Mouse (Mus musculus) cerebellum, adult 8-10 months (tissue): ENCODE data around the gene Sebox.
A peak's percentile ranks its signal among the peaks of the same experiment; 100 is the strongest.

Experiments
- DNase-seq: peaks from one replicate; pipeline ENCODE4 v3.0.0; 2022

The Sebox gene

DNA sequence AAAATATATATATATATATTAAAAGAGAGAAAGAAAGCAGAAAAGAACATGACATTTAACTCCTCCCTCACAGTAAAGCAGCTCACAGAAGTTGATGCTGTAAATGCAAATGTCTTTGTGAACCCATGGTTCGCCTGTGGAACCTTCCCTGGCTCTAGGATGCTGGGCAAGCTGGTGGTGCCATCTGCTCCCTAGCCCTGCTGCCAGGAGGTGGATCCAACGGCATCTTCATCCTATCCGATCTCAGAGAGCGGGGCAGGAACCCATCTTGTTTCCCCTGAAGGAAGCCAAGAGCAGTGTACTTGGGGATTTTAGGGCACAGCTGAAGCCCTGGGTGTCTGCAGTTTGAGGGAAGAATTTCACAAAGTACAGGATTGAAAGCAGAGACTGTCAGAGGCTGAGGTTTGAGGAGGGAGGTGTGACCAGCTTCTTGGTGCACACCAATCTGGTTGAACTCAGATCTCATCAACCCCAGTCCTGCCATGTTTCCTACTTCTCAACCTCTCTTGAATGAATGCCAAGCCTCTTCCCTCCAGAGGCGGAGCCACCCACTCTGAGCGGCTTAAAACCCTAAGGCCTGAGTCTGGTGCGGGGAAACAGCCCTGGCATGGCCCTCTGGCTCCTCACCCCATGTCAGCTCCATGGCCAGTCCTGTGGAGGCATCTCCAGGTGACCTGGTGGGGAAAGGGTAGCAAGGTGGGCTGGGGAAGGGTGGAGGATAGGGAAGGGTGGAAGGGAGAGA lies at the start of gene Sebox:
TSS of gene Sebox (plus strand) at position 539 of the 742 bp plus-strand sequence.
- DNase-seq, result peak; percentile 85

DNA sequence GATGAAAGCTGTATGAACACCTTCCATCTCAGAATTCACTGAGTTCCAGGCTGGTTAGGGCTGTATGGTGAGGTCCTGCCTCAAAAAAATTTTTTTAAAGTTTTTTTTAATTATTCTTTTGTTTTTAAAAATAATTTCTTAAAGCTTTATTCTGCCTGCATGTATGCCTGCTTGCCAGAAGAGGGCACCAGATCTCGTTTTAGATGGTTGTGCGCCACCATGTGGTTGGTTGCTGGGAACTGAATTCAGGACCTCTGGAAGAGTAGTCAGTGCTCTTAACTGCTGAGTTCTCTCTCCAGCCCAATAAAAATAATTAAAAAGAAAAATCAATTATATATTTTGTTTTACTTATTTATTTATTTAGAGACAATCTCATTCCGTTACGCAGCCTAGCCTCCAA lies 49.6 kb upstream of the Sebox start:
- peak; percentile 50 for DNase-seq

- no peak for DNase-seq
Measured at GRCm38 (mm10) chr11:78454276-78454675, 49.0 kb upstream of the Sebox start.

DNA sequence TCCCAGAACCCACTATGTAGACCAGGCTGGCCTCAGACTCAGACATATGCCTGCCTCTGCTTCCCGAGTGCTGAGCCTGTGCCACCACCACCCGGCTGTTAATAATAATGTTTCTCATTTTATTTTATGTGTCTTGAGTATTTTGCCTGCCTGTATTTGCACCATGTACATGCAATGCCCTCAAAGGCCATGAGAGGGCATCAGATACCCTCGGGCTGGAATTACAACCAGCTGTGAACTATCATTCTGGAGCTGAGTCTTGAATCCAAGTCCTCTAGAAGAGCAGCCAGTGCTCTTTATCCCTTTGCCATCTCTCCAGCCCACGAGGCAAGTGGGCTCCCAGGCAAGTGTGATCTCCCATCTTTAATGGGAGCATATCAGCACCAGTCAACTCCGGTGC lies 47.9 kb upstream of the Sebox start:
- DNase-seq, result no peak

DNA sequence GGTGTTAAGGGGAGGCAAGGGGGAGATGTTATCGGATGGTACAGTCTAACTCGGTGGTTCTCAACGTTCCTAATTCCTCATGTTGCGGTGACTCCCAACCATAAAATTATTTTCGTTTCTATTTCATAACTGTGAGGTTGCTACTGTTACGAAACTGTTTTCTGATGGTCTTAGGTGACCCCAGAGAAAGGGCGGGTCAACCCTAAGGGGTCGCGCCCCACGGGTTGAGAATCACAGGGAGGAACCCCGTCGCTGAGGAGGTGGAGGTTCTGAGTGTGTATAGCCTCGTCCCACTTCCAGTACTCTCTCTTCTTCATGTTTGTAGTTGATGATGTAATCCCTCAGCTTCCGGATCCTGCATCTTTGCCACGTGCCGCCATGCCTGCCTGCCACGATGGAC lies 44.5 kb upstream of the Sebox start:
- no peak for DNase-seq

DNA sequence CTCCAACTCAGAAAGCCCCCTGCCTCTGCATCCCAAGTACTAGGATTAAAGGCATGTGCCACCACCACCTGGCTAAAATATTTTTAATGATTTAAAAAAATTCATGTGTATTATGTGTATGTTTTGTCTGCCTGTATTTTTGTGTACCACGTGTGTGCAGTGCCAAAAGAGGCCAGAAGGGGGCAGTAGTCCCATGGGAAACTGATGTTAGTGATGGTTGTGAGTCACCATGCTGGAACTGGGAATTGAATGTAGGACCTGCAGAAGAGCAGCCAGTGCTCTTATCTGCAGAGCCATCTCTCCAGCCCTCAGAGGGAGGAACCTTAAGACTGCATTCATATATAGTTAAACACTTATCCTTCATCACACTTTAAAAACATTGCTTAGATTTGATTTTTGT lies 41.4 kb upstream of the Sebox start:
- no peak for DNase-seq

DNA sequence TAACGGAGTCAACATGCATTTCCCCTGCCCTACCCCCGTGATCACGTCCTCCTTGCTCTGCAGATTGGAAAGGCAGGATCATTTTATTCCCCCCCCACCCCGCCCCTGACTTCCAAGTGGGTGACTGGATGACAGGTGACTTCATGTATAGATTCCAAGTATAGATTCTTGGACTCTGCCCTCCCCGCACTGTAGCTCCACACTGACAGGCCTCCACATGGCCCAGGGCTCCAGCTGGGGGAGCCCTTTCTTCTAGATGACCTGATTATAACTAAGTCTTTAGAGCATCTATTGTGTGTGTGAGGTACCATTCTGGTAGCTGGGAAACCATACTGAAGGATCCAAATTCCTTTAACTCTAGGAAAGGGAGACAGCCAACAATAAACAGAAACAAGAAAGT lies 40.6 kb upstream of the Sebox start:
- no peak for DNase-seq

DNA sequence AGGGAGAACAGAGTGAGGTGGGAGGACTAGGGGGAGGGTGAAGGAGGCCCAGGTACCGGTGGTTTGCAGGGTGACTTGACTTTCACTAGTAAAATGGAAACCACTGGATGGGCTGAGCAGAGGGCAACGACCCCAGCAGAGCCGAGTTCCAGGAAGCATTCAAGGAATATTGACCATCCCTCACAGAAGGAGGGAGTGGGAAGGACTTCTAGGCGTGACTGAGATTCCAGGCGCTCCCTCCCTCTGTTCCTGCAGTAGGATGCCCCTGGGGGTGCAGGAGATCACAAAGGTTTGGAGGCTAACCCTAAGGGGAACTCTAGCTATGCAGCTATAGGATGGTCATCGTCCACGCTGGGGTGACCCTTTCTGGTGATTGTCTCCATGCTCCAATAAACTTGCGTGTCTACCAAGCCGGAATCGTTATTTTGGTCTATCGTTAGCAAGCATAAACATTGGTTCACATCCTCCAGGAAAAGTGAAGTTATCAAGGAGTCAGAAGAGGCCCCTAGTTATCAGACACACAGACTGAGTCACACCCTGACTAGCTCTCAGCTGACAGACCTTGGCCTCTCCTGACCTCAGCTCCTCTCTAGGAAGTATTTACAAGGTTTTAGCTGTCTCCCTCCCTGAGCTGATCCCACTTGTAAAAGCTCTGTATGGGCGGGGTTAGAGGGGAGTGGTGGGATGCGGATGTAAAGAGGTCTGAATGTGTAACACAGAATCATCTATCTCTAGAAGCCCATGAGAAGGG lies 39.8 kb upstream of the Sebox start:
- no peak for DNase-seq

DNA sequence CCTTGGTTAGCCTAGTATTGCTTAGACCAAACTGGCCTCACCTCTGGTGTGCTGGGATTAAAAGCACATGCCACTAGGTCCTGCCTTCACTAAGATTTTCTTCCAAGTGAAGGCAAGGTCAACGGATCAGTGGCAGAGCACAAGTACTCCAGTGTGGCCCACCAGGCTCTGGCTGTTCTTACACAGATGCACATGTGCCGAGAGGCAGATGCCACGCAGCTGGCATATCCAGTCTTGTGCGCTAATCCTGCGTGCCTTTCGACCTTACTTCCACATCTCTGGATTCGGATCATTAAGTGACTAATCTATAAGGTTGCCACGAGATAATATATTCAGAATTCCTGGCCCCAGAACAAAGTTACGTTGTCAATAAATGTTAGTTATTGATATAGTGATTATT lies 38.1 kb upstream of the Sebox start:
- DNase-seq, result no peak

DNA sequence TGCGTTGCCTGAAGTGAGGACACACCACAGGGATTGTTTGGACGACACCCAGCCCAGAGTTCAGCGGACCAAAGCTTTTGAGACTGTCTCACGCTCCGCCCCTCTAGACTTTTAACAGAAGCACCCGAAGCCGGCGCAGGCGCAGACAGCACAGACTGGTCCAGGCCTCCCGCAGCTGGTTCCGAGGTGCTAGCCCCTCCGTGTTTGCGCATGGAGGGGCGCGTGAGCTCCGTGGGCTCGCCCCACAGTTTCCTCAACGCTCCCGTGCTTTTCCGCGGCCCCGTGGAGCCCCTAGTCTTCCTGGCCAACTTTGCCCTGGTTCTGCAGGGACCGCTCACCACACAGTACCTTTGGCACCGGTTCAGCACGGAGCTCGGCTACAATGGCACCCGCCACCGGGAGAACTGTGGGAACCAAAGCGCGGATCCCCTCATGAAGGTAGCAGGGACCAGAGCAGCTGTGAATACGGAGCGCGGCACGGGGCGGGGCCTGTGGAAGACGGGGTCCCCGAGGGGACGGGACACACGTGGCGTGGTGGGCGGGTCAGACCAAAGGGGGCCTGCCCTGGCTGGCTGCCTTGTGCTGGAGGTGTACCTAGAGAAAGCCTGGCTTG lies 37.6 kb upstream of the Sebox start, which contains the start of gene Slc46a1:
TSS of gene Slc46a1 (plus strand) at position 130 of the 613 bp plus-strand sequence.
- DNase-seq, result peak; percentile 51

- DNase-seq, result no peak
Measured at GRCm38 (mm10) chr11:78466242-78466912, 36.9 kb upstream of the Sebox start.

DNA sequence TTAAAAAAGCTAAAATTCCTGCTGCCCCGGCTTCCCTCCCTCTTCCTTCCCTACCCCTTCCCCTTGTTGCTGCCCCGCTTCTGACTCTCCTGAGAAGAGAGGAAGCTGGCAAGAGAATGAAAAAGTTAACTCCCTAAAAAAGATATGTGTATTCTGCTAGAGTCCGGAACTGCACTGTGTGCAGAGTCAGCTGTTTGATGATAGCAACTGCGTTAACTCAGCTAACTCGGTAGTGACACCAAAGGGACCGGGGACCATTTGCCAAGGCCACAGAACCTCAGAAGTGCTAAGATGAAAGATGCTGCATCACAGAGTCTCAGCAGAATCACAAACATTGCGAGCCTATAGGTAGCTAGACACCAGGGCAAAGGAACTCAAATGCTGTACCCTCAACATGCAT lies 35.7 kb upstream of the Sebox start:
- DNase-seq, result no peak

- DNase-seq, result no peak
Measured at GRCm38 (mm10) chr11:78467932-78468331, 35.3 kb upstream of the Sebox start.

DNA sequence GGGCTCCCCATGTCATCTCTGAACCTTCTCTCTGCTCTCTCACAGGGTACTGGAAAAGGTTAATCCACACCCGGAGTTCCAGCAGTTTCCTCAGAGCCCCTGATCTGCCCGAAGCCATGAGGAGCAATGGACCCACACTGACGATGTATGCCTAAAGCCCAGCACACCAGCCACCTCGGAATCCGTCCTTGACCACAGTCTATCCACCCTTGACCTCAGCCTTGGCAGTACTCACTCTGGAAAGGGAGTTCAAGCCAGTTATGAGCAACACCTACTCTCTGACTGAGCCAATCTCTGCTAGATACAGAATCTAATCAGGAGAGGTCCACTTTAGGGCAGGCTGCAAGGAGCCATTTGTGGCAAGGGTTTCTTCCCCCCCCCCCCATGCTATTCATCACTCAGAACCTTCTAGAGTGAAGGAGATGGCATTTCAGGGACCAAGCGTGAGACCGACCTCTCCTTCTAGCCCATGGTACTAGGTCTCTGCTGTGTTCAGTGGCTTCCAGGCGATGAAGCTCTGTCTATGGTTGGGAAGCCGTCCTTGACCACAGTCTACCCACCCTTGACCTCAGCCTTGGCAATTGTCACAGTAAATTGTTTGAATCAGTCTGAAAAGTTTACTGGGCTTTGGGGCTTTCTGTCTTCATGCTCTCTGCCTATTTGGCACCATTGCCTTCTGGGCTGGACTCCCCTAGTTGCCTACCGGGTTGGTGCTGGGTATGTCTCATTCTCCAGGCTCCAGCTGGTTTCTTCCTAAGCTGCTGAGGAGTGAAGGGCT lies 31.7 kb upstream of the Sebox start:
- DNase-seq, result no peak

DNA sequence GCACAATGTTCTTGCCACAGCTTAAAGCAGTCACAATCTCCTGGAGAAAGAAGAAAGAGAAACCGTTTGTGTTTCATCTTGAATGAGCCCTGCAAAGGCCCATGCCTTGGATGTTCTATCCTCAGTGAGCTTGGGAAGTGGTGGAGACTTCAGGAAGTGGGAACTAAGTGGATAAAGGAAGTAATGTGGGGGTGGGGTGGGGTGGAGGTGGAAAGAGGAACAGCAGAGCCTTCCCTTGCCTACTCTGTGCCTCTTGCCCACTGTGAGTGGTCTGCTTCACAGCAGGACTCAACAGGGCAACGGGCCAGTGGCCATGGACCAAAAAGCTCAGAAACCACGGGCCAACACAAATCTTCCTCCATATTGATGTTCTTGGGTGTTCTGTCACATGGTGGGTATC lies 28.0 kb upstream of the Sebox start:
- no peak for DNase-seq

GRCm38 (mm10) chr11:78483639-78484038 lies 19.6 kb upstream of the Sebox start:
- no peak for DNase-seq

DNA sequence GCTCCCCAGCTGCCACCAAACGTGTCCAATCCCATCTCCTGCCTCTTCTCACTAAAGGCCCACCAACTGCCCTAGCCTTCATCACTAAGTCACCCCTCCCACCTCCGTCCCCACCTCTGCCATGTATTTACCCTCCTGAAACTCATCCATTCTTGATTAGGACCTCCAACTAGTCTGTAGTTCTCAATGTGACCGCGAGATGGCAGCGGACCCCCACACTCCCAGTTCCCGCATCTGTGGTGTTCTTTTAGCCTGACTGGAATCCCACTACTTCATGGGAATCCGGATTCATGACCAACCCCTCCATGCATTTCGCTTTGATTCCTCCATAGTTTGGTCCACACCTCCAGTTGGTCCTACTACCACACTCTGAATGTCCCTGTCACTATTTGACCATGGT lies 15.1 kb upstream of the Sebox start:
- peak; percentile 85 for DNase-seq

DNA sequence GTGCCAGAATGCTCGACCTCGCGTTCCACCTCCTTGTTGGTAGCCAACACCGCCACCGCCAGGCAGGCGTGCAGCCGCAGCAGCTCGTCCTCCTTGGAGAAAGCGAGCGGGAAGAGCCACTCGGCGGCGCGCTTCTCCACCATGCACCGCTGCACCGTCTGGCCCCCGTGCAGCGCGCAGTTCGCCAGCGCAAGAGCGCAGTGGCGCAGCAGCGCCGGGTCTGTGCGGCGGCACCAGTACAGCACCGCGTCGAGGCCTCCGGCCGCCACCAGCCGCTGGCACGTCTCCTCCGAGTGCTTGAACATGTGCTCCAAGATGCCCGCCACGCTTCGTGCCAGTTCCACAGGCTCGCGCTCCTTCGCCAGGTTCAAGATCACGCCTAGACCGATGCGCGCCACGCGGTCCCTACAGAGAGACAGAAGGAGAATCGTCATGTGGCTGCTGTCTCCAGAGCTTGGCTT lies 12.4 kb upstream of the Sebox start:
- peak; percentile 62 for DNase-seq

DNA sequence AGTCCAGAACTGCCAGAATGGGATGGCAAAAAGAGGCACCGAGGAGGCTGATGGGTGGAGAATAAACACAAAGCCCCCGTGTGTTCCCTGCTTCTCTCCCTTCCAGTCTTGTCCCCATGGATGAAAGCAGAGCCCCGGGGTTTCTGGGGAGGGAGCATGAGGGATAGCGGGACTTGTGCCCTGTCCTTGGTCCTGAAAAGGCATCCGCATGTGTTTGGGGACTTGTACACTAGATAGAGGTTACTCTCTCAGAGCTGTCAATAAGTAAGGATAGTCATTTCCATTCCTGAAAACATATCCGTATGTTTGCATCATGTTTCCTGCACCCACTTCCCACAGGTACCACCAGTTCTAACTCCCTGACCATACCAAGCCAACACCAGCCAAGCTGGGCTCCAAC lies 7.3 kb upstream of the Sebox start:
- DNase-seq, result peak; percentile 27

DNA sequence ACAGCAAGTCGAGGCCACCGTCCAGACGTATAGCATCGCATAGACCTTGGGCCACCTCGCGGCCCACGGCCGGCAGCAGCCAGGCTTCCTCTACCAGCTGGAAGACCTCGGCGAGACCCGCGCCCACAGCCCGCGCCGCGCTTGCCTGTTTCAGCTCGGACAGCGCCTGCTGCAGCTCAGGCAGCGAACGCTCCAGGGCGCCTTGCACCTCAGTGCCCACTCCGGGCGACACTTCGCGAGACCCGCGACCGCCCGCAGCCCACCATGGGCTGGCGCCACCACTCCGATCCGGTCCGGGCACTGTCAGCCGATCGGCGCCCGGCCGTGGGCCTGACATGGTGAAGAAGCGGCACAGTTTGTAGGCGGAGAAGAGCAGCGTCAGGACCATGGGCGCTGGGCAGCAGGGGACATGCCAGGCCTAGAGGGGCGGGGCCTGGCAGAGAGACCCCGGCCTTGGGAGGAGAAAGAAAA lies 6.1 kb upstream of the Sebox start:
- DNase-seq, result peak; percentile 67

DNA sequence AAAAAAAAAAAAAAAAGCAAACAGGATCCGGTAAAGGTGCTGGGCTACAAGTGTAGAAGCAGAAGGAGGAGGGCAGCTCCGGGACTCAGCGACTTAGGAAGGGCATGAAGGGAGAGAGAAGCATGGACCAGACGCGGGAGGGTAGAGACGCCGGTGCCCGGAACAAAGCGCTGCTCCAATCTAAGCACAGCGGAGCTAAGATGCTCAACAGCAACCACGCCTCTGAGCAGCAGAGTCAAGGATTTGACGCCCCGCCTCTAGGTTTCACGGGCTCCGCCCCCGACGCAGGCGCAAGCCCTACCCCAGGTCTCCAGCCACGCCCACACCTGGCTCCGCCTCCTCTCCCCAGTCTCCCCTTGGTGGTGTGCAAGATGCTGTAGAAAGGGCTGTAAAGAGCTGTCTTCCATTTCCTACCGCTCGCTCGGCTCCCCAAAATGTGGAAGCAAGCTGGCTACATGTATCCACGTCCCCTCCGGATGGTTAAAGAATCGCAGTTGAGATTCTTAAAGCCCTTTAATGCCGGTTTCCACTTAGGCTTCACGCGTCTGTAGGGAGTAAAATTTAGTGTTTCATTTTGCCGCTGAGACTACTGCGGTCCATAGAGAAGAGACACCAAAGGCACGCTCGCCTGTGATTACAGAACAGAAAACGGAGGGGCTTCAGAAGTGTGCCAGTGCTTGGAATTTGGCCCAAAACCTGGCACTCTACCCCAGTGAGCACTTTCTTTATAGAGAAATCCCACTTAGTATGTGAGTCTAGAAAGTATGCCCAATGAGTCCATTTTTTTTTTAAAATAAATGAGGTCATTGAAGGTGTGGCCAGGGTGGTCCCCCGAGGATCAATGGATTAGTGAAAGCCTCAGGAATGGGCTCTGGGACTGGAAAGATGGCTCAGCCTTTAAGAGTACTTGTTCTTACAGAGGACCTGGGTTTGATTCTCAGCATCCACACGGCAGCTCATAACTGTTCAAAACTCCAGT lies 5.4 kb upstream of the Sebox start, which contains the start of gene Sarm1:
TSS of gene Sarm1 (minus strand) at position 211 of the 979 bp plus-strand sequence.
- peak; percentile 98 for DNase-seq
